Mouse (Mus musculus) cerebellum, adult 2 months (tissue): ENCODE results near the gene Itprip.

Source experiments
- CTCF ChIP-seq: fragments of 200-500 bp; IDR thresholded peaks from 2 replicates; pipeline ENCODE4 v1.5.1; 2011; ENCODE audit warnings: low read depth, mild to moderate bottlenecking, control low read depth, low read length, moderate library complexity, borderline replicate concordance; ENCODE audit not compliant: insufficient read depth
- POLR2A ChIP-seq: fragments of 200-500 bp; IDR thresholded peaks from 2 replicates; pipeline ENCODE4 v1.6.1; 2011; ENCODE audit warnings: low read length, control low read depth, borderline replicate concordance; ENCODE audit not compliant: insufficient read depth

DNA sequence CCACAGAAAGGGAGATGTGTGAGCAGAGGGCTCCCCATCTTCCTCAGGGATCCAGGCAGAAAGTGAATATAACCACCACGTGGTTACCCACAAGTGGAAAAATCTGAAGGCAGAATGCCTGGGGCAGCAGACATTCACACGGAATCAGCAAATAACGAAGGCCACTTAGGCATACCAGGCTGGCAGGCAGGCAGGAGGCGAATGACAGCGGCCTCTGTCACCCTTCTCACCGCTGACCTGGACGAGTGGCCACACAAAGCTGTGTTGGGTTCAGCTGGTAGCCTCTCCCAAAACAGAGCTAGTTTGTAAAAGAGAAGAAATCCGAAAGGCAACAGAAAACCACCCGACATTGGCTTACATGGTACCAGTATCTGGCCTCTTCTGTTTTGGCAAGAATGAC, 1.1 kb downstream of the Itprip start:
- TF ChIP-seq POLR2A (no peak), CTCF (no peak)
